Comparison of ENCODE assay signal across 11 mouse cellular contexts in the genomic region with DNA sequence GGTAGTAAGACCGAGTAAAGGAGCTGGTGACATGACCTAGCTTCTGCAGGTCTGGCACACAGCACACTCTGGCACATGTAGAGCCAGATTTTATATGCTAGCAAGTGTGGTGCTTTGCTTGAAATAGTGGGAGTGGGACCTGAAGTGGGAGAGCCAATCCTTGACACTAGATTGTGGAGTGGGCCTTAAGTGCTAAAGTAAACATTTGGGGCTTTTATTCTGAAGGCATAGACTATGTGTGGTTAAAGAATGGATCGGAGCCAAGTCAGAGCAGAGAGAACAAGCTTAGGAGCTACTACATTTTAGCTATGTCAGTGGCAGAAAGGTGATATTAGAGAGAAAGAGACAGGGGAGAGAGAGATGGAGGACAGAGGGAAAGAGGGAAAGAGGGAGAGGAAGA.
"Had no signal": no experiment of that assay in that cellular context is flagged by ENCODE, and none has a peak within 500 bp of the region (broad histone marks: within the 10 kb centered on the region; RNA-seq: fewer than 3 reads in every experiment).

No protein-coding gene starts in this region.

- H3K27me3 ChIP-seq: liver, embryonic 12.5 days; stomach, embryonic 15.5 days had no signal

- H3K9me3 ChIP-seq: limb, embryonic 15.5 days; liver, embryonic 12.5 days; midbrain, embryonic 13.5 days; stomach, embryonic 15.5 days had no signal

- H3K4me1 ChIP-seq: limb, embryonic 15.5 days; liver, embryonic 12.5 days; midbrain, embryonic 13.5 days; stomach, embryonic 15.5 days had no signal

- H3K9ac ChIP-seq: limb, embryonic 15.5 days; liver, embryonic 12.5 days; midbrain, embryonic 13.5 days; stomach, embryonic 15.5 days had no signal

- H3K27ac ChIP-seq: kidney, postnatal 0 days; limb, embryonic 15.5 days; liver, embryonic 12.5 days; midbrain, embryonic 13.5 days; stomach, embryonic 15.5 days had no signal

- ATAC-seq: liver, embryonic 12.5 days; midbrain, embryonic 13.5 days had no signal

- H3K4me3 ChIP-seq: limb, embryonic 15.5 days; liver, embryonic 12.5 days; midbrain, embryonic 13.5 days; stomach, embryonic 15.5 days had no signal

- DNase-seq: kidney, adult 9 months; kidney, postnatal 36 days; layer of hippocampus, adult 9-11 months; layer of hippocampus, postnatal 36 days; right cerebral cortex, postnatal 14 days; thymus, postnatal 4 days had no signal

- H3K36me3 ChIP-seq: limb, embryonic 15.5 days; liver, embryonic 12.5 days; midbrain, embryonic 13.5 days; stomach, embryonic 15.5 days had no signal

- H3K4me2 ChIP-seq: limb, embryonic 15.5 days; liver, embryonic 12.5 days; midbrain, embryonic 13.5 days; stomach, embryonic 15.5 days had no signal
